Mouse (Mus musculus) E14TG2a.4 (cell line): ENCODE results near the gene Fam172a.

Experiments used
- H3K27me3 ChIP-seq: 2 replicates; pipeline ENCODE4 v1.6.1; 2014; ENCODE audit warnings: low read length, control low read depth; ENCODE audit not compliant: insufficient read depth
- H3K36me3 ChIP-seq: 2 replicates; pipeline ENCODE4 v1.6.1; 2014; ENCODE audit warnings: low read length, control low read depth; ENCODE audit not compliant: insufficient read depth
- H3K4me1 ChIP-seq: replicated peaks from 2 replicates; pipeline ENCODE4 v1.6.1; 2014; ENCODE audit warnings: low read depth, low read length, control low read depth
- H3K4me3 ChIP-seq: replicated peaks from 2 replicates; pipeline ENCODE4 v1.5.1; 2014; ENCODE audit warnings: mild to moderate bottlenecking, low read length
- H3K9me3 ChIP-seq: 2 replicates; pipeline ENCODE4 v1.6.1; 2014; ENCODE audit warnings: low read length, control low read depth
- CTCF ChIP-seq: conservative IDR thresholded peaks from 2 replicates; pipeline ENCODE4 v1.5.1; 2014; ENCODE audit warnings: low read length
- NANOG ChIP-seq: IDR thresholded peaks from 2 replicates; pipeline ENCODE4 v1.6.1; 2014; ENCODE audit warnings: borderline replicate concordance, low read length, mixed read lengths
- POU5F1 ChIP-seq: IDR thresholded peaks from 2 replicates; pipeline ENCODE4 v1.6.1; 2014; ENCODE audit warnings: low read length, borderline replicate concordance

The Fam172a gene

GRCm38 (mm10) chr13:77909184-77909583 is 207.4 kb downstream of the Fam172a start:
- Histone ChIP-seq H3K36me3 (no peaks in the 10 kb centered on the region), H3K9me3 (peaks cover 14% of the 10 kb centered on the region), H3K4me1 (no peaks in the 10 kb centered on the region), H3K4me3 (no peak overlapping the region), H3K27me3 (no peaks in the 10 kb centered on the region)
- no peak for TF ChIP-seq POU5F1
- TF ChIP-seq CTCF = no peak
- no peak for TF ChIP-seq NANOG

- no peak for TF ChIP-seq POU5F1
- TF ChIP-seq CTCF = no peak
- TF ChIP-seq NANOG = no peak
- Histone ChIP-seq H3K27me3 (no peaks in the 10 kb centered on the region), H3K4me1 (no peaks in the 10 kb centered on the region), H3K9me3 (no peaks in the 10 kb centered on the region), H3K36me3 (no peaks in the 10 kb centered on the region), H3K4me3 (no peak overlapping the region)
Measured at GRCm38 (mm10) chr13:77922834-77923233, 221.0 kb downstream of the Fam172a start.

GRCm38 (mm10) chr13:77957611-77958010 is 255.8 kb downstream of the Fam172a start:
- Histone ChIP-seq H3K4me3 (no peak overlapping the region), H3K9me3 (no peaks in the 10 kb centered on the region), H3K36me3 (no peaks in the 10 kb centered on the region), H3K27me3 (no peaks in the 10 kb centered on the region), H3K4me1 (no peaks in the 10 kb centered on the region)
- TF ChIP-seq POU5F1 (no peak), NANOG (no peak), CTCF (no peak)

- H3K27me3 ChIP-seq = no peaks in the 10 kb centered on the region
- TF ChIP-seq NANOG (no peak), POU5F1 (no peak), CTCF (no peak)
Measured at GRCm38 (mm10) chr13:77959493-77960272, 257.9 kb downstream of the Fam172a start.

GRCm38 (mm10) chr13:77976248-77976647 is 274.4 kb downstream of the Fam172a start:
- TF ChIP-seq NANOG = no peak
- TF ChIP-seq POU5F1 = no peak
- TF ChIP-seq CTCF = no peak
- Histone ChIP-seq H3K36me3 (no peaks in the 10 kb centered on the region), H3K4me1 (no peaks in the 10 kb centered on the region), H3K4me3 (no peak overlapping the region), H3K27me3 (no peaks in the 10 kb centered on the region), H3K9me3 (no peaks in the 10 kb centered on the region)

More at GRCm38 (mm10) chr13:77959493-77960272, 257.9 kb downstream of the Fam172a start:
- Histone ChIP-seq H3K4me3 (no peak overlapping the region), H3K4me1 (no peaks in the 10 kb centered on the region), H3K36me3 (no peaks in the 10 kb centered on the region), H3K9me3 (no peaks in the 10 kb centered on the region)

- Histone ChIP-seq H3K4me3 (no peak overlapping the region), H3K27me3 (no peaks in the 10 kb centered on the region), H3K4me1 (no peaks in the 10 kb centered on the region), H3K9me3 (no peaks in the 10 kb centered on the region), H3K36me3 (no peaks in the 10 kb centered on the region)
- TF ChIP-seq CTCF (no peak), NANOG (no peak), POU5F1 (no peak)
Measured at GRCm38 (mm10) chr13:77977121-77977520, 275.3 kb downstream of the Fam172a start.

- Histone ChIP-seq H3K4me1 (no peaks in the 10 kb centered on the region), H3K27me3 (no peaks in the 10 kb centered on the region), H3K9me3 (no peaks in the 10 kb centered on the region), H3K4me3 (no peak overlapping the region), H3K36me3 (no peaks in the 10 kb centered on the region)
- no peak for TF ChIP-seq POU5F1
- peak; percentile 45 for TF ChIP-seq CTCF
Measured at GRCm38 (mm10) chr13:77982105-77982851, 280.4 kb downstream of the Fam172a start.

- Histone ChIP-seq H3K4me3 (no peak overlapping the region), H3K4me1 (no peaks in the 10 kb centered on the region), H3K9me3 (no peaks in the 10 kb centered on the region), H3K27me3 (no peaks in the 10 kb centered on the region), H3K36me3 (no peaks in the 10 kb centered on the region)
- TF ChIP-seq NANOG = no peak
Measured at GRCm38 (mm10) chr13:77982852-77983202, 281.0 kb downstream of the Fam172a start.
